Mouse (Mus musculus) embryo, embryonic 9.5 days (tissue): ENCODE data around the gene Pknox1.

Experiments used
- DNase-seq: peaks from one replicate; pipeline ENCODE4 v3.0.0-alpha.2; 2017; ENCODE audit errors: extremely low spot score

The Pknox1 gene

DNA sequence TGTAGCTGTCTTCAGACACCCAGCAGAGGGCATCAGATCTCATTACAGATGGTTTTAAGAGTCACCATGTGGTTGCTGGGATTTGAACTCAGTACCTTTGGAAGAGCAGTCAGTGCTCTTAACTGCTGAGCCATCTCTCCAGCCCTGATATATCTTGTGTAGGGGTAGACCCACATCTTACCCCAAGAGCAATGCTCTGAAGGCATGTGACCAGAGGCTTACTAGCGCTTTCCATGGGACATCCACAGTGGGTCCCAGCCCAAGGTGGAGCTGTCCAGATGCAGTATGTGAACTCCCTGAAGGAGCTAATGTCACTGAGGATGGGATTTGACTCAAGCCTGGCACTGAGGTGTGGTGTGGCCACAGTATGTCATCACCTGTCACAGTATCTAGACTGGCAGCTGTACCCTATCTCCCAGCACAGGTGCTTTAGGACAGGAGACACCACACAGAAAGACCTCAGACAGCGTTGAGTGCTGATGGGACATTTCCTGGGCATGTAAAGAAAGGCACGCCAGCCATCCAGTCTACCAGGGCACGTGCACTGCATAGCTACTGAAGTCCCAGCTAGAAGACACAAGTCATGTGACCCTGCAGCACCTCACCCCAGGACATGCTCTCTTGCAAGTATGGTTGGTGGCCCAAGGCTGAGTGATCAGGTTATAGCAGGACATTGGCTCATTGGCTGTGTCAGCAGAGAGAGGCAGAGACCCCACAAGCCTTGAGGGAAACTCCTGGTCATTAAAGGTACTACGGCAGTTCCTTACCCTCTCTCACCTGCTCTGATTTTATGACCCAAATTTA, 81.9 kb downstream of the Pknox1 start:
- DNase-seq = no peak

DNA sequence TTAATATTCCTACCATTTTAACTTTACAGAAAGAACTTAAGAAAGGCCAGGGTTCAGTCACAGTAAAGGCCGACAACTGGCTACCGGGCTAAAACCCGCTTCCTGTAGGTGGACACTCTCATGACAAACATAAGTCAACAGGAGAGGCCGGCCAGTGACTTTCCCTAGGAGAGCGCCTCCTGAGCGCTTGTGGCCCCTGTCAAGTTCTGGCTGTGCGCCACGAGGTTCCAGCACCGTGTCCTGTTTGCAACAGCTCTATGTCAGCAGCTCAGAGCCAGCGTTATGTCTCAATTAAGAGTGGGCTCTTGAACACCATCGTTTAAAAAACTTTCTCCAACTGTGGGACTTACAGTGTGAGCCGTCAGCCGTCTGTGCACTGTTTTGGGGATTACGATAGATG, 87.6 kb downstream of the Pknox1 start:
- no peak for DNase-seq

DNA sequence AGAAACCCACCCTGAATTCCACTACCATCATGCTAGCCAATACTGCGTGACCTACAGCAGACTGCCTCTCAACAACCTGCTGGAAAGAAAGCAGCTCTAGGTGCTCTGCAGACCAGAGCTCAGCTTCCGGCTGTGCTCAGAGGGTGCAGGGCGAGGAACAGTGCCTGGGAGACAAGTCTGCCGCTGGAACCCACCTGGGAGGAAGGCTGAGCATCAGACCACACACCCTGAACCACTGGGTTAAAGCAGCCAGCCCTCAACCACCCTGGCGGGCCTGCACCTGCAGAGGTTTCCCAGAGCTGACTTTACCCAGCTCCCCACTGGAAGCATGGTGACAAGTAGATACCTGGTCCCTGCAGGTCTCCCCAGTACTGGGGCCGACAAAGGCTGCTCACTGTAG, 88.7 kb downstream of the Pknox1 start:
- DNase-seq = no peak

DNA sequence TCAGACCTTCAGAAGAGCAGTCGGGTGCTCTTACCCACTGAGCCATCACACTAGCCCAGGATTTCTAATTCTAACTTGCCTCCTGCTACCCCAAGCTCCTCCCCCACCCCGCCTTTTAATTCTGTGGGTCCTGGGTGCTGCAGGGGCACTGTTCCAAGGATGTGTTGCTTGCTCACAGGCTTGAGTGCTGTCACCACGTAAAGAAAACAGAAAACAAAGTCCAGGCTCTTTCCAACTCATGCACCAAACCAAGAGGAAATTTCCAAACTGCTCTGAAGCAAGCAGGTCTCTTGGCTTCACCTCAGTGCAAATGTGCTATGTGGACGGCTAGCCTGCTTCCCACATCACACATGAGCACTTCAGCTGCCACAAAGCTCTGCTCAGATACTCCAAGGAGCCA, 90.8 kb downstream of the Pknox1 start:
- no peak for DNase-seq

DNA sequence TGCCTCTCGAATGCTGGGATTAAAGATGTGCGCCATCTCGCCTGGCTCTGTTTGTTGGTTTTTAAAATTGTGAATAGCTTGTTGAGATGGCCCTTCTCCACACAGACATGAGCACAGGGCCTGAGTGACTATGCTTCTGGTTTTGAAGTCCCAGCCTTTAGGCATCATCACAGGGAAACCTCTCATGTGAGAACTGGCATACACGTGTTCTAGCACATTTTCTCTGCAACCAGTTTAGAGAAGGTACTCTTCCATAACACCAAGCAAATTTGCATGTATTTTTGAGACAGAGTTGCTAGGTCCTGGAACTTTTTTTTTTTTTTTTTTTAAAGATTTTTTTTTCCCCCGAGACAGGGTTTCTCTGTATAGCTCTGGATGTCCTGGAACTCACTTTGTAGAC, 92.1 kb downstream of the Pknox1 start:
- no peak for DNase-seq
